Mouse (Mus musculus): ENCODE measurements at regions not wholly inside any gene's neighbourhood (a gene's known extent, or its start where the extent isn't known, plus 50 kb on each side); places are given as distances from the start of the nearest gene placed in this dataset.
"Not testable (repeated sequence)": the region's sequence is repeated elsewhere in the genome, so short reads cannot be mapped to it uniquely, and the experiment has no call there.

DNA sequence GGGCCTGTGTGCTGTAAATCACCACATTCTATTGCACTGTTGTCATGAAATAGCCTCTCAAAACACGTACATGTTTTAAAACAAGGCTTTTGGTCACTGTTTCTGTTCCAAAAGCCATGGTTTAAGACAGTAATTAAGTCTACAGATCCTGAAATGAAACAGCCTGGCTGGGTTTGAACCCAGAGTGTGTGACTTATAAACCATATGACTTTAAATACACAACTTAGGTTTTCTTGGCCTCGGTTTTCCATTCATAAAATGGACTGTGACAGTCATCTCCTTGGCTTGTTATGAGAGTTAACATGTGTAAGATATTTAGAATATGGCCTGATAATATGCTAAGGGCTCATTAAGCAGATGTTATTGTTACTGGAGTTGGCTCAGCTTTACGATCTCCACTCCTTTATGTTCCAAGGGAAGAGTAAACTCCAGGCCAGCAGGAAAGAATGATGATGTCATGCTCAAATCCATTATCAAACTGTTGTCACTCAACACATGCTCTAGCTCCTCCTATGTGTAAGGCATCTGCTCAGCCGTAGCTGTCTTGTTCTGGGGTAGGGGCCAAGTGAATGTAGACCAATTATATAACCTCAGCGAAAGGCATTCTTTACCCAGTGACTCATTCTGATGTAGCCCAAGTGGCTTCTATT, 154.6 kb upstream of the Slc25a13 start:
- 82% methylated on average over 5 of the region's 5 CpGs for WGBS
- H3K36me3 ChIP-seq (ENCODE audit: control insufficient read depth, insufficient read depth, low read length), result no peaks in the 10 kb centered on the region
- no peak for TF ChIP-seq CTCF (IDR thresholded peaks at IDR 0.05; ENCODE audit: borderline replicate concordance, control insufficient read depth, extremely low read depth, insufficient read depth, low read length, poor library complexity)
- no peak for TF ChIP-seq POLR2A (IDR thresholded peaks at IDR 0.05; ENCODE audit: control insufficient read depth, extremely low read depth, insufficient read depth, low read length, poor library complexity)
- DNase-seq, result no peak
- H3K27me3 ChIP-seq (ENCODE audit: control insufficient read depth, insufficient read depth, low read length), result no peaks in the 10 kb centered on the region
- H3K27ac ChIP-seq (ENCODE audit: control insufficient read depth, insufficient read depth, low read length), result no peak overlapping the region
- no peaks in the 10 kb centered on the region for H3K4me1 ChIP-seq (replicated peaks; ENCODE audit: control insufficient read depth, insufficient read depth, low read length)
- H3K4me3 ChIP-seq (ENCODE audit: control insufficient read depth, insufficient read depth, low read length), result no peak overlapping the region

DNA sequence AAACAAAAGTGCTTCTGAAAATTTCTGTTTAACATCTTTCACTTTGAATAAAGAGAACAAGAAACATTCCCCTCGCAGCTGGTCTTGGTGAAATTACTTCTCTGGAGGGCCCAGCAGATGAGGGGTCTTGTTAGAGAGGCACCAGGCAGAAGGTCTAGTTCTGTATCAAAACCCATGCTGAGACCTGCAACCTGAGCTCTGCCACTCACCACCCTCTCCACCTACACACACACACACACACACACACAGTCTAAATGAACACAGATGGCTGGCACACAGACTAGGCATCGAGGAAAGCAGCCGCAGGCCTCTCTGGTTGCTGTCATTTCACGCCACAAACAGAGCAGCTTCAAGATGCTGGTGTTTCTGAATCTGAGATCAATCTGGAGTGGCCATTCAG, 147.1 kb upstream of the Slc25a13 start:
- no peaks in the 10 kb centered on the region for H3K4me1 ChIP-seq (replicated peaks; ENCODE audit: control insufficient read depth, insufficient read depth, low read length)
- no peaks in the 10 kb centered on the region for H3K27me3 ChIP-seq (ENCODE audit: control insufficient read depth, insufficient read depth, low read length)
- no peaks in the 10 kb centered on the region for H3K36me3 ChIP-seq (ENCODE audit: control insufficient read depth, insufficient read depth, low read length)
- H3K27ac ChIP-seq (ENCODE audit: control insufficient read depth, insufficient read depth, low read length), result no peak overlapping the region
- no peak for DNase-seq
- no peak for TF ChIP-seq CTCF (IDR thresholded peaks at IDR 0.05; ENCODE audit: borderline replicate concordance, control insufficient read depth, extremely low read depth, insufficient read depth, low read length, poor library complexity)
- no peak for TF ChIP-seq POLR2A (IDR thresholded peaks at IDR 0.05; ENCODE audit: control insufficient read depth, extremely low read depth, insufficient read depth, low read length, poor library complexity)
- no peak overlapping the region for H3K4me3 ChIP-seq (ENCODE audit: control insufficient read depth, insufficient read depth, low read length)
- WGBS, result 79% methylated on average over 4 of the region's 4 CpGs

DNA sequence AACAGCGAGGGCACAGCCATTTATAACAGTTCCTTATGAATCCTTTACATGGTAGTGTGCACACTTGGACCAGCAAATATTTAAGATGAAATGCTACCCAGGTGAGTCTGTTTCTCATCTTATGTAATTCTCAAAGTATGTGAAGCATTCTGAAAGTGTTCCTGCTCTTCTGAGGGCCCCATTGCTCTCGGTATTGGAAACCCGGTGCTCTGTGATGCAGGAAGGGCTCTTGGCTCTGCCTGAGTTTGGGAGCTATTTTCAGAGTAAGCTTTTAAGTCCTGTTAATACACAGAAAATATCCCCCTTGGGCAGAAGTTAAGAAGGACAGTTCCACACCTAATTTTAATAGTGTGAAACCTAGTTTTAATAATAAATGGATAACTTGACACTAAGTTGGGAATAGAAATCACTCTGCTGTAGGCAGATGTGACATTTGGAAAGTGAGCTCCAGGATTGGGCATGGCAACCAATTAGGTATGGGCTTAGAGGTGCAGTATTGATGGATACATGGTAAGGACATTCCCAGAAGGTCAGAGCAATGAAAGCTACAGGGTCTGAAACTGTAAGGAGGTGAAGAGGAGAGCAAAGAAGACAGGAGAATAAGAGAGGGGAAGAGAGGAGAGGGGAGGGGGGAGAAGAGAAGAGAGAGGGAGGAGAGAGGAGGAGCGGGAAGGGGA, 145.8 kb upstream of the Slc25a13 start:
- no peak overlapping the region for H3K27ac ChIP-seq (ENCODE audit: control insufficient read depth, insufficient read depth, low read length)
- no peaks in the 10 kb centered on the region for H3K36me3 ChIP-seq (ENCODE audit: control insufficient read depth, insufficient read depth, low read length)
- H3K4me1 ChIP-seq (replicated peaks; ENCODE audit: control insufficient read depth, insufficient read depth, low read length), result no peaks in the 10 kb centered on the region
- 93% methylated on average over 4 of the region's 4 CpGs for WGBS
- DNase-seq, result no peak
- no peaks in the 10 kb centered on the region for H3K27me3 ChIP-seq (ENCODE audit: control insufficient read depth, insufficient read depth, low read length)
- H3K4me3 ChIP-seq (ENCODE audit: control insufficient read depth, insufficient read depth, low read length), result no peak overlapping the region
- TF ChIP-seq CTCF (IDR thresholded peaks at IDR 0.05; ENCODE audit: borderline replicate concordance, control insufficient read depth, extremely low read depth, insufficient read depth, low read length, poor library complexity), result no peak
- TF ChIP-seq POLR2A (IDR thresholded peaks at IDR 0.05; ENCODE audit: control insufficient read depth, extremely low read depth, insufficient read depth, low read length, poor library complexity), result no peak

DNA sequence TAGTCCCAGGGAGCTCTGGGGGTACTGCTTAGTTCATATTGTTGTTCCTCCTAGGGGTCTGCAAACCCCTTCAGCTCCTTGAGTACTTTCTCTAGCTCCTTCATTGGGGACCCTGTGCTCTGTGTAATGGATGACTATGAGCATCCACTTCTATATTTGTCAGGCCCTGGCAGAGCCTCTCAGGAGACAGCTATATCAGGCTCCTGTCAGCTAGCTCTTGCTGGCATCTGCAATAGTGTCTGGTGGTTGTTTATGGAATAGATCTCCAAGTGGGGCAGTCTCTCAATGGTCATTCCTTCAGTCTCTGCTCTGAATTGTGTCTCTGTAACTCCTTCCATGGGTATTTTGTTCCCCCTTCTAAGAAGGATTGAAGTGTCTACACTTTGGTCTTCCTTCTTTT, 144.2 kb upstream of the Slc25a13 start:
- H3K27ac ChIP-seq (ENCODE audit: control insufficient read depth, insufficient read depth, low read length); DNase-seq; H3K4me3 ChIP-seq (ENCODE audit: control insufficient read depth, insufficient read depth, low read length); H3K27me3 ChIP-seq (ENCODE audit: control insufficient read depth, insufficient read depth, low read length); H3K36me3 ChIP-seq (ENCODE audit: control insufficient read depth, insufficient read depth, low read length); H3K4me1 ChIP-seq (replicated peaks; ENCODE audit: control insufficient read depth, insufficient read depth, low read length): not testable (repeated sequence)

DNA sequence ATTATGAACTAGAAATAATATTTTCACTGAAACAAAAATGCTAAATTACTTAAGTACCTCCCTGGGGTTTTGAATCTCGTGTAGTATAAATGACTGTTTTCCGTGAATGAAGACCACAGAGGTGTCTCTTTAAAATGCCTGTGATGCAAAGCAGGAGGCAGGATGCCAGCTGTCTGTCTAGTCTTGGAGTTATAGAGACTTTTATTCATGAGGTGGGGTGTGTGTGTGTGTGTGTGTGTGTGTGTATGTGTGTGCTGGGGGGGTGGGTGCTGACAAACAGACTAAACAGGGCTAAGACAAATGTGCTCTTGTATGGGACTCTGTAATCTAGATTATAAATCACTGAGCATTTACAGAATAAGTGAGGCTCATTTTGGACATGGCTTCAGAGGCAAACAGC, 140.5 kb upstream of the Slc25a13 start:
- no peak for TF ChIP-seq CTCF (IDR thresholded peaks at IDR 0.05; ENCODE audit: borderline replicate concordance, control insufficient read depth, extremely low read depth, insufficient read depth, low read length, poor library complexity)
- TF ChIP-seq POLR2A (IDR thresholded peaks at IDR 0.05; ENCODE audit: control insufficient read depth, extremely low read depth, insufficient read depth, low read length, poor library complexity), result no peak
- 83% methylated on average over 2 of the region's 2 CpGs for WGBS

DNA sequence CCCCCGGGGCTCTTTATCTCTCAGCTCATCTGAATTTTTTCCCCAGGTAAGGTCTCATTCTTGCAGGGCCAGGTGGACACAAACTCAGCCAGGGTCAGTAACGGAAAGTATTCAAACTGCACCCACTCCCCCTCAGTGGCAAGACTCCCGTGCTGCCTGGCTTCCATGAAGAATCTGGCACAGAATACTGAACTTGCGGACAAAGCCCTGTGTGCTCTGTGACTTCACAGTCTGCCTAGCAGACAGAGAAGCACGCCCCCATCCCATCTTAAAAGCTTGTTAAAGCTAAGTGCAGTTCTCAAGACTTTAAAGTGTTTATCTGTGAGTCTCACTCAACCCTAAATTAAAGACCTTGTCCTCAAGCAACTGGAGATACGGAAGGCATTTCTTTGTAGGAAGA, 140.0 kb upstream of the Slc25a13 start:
- WGBS, result 87% methylated on average over 6 of the region's 6 CpGs
- Histone ChIP-seq H3K27me3 (ENCODE audit: control insufficient read depth, insufficient read depth, low read length) (no peaks in the 10 kb centered on the region), H3K27ac (ENCODE audit: control insufficient read depth, insufficient read depth, low read length) (no peak overlapping the region), H3K4me3 (ENCODE audit: control insufficient read depth, insufficient read depth, low read length) (no peak overlapping the region), H3K4me1 (replicated peaks; ENCODE audit: control insufficient read depth, insufficient read depth, low read length) (no peaks in the 10 kb centered on the region), H3K36me3 (ENCODE audit: control insufficient read depth, insufficient read depth, low read length) (no peaks in the 10 kb centered on the region)
- DNase-seq, result no peak
- TF ChIP-seq CTCF (IDR thresholded peaks at IDR 0.05; ENCODE audit: borderline replicate concordance, control insufficient read depth, extremely low read depth, insufficient read depth, low read length, poor library complexity) (no peak), POLR2A (IDR thresholded peaks at IDR 0.05; ENCODE audit: control insufficient read depth, extremely low read depth, insufficient read depth, low read length, poor library complexity) (no peak)

More for the DNA sequence above, 140.5 kb upstream of the Slc25a13 start:
- DNase-seq, result no peak
- no peaks in the 10 kb centered on the region for H3K36me3 ChIP-seq (ENCODE audit: control insufficient read depth, insufficient read depth, low read length)
- no peak overlapping the region for H3K27ac ChIP-seq (ENCODE audit: control insufficient read depth, insufficient read depth, low read length)
- H3K27me3 ChIP-seq (ENCODE audit: control insufficient read depth, insufficient read depth, low read length), result no peaks in the 10 kb centered on the region
- H3K4me1 ChIP-seq (replicated peaks; ENCODE audit: control insufficient read depth, insufficient read depth, low read length), result no peaks in the 10 kb centered on the region
- H3K4me3 ChIP-seq (ENCODE audit: control insufficient read depth, insufficient read depth, low read length), result no peak overlapping the region

DNA sequence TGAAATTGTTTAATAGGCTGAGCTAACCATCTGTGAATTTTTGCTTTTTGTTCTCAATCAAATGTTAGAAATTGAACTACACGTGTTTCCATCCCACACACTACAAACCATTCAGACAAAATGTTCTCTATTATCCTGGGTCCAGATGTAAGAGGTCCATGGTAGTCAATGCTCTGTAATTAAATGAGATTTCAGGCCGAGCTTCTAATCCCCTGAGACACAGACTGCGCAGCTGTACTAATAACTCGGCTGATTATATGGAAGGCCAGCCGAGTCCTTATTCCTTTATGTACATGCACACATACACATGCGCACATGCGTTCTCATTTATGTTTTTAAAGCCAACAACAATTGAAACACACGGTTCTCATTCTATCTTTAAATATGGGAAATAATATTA, 118.3 kb upstream of the Slc25a13 start:
- DNase-seq, result no peak
- H3K4me3 ChIP-seq (ENCODE audit: control insufficient read depth, insufficient read depth, low read length), result no peak overlapping the region
- TF ChIP-seq CTCF (IDR thresholded peaks at IDR 0.05; ENCODE audit: borderline replicate concordance, control insufficient read depth, extremely low read depth, insufficient read depth, low read length, poor library complexity) (no peak), POLR2A (IDR thresholded peaks at IDR 0.05; ENCODE audit: control insufficient read depth, extremely low read depth, insufficient read depth, low read length, poor library complexity) (no peak)

More for the DNA sequence above, 118.3 kb upstream of the Slc25a13 start:
- Histone ChIP-seq H3K27me3 (ENCODE audit: control insufficient read depth, insufficient read depth, low read length) (no peaks in the 10 kb centered on the region), H3K4me1 (replicated peaks; ENCODE audit: control insufficient read depth, insufficient read depth, low read length) (no peaks in the 10 kb centered on the region), H3K36me3 (ENCODE audit: control insufficient read depth, insufficient read depth, low read length) (no peaks in the 10 kb centered on the region), H3K27ac (ENCODE audit: control insufficient read depth, insufficient read depth, low read length) (no peak overlapping the region)
- 95% methylated on average over 8 of the region's 8 CpGs for WGBS
